29 mouse cellular contexts compared by ENCODE assay signal in genomic region chr9:96404312-96404711, GRCm38 (mm10). TPM values are rescaled to one million over a fixed set of nuclear protein-coding genes. Genes with fewer than 3 reads are reported as not detected.
DNase-seq lines count a peak whose midpoint lies in the region; ATAC-seq and TF ChIP-seq lines count a peak whose summit lies in the region.
"Had no signal": no experiment of that assay in that cellular context is flagged by ENCODE, and none has a peak within 500 bp of the region (broad histone marks: within the 10 kb centered on the region; RNA-seq: fewer than 3 reads in every experiment).

No protein-coding gene starts in this region.

- H3K9me3 ChIP-seq in intestine, embryonic 15.5 days = no peaks in the 10 kb centered on the region
- H3K9me3 ChIP-seq in intestine, postnatal 0 days (ENCODE audit: control insufficient read depth) = no peaks in the 10 kb centered on the region
- H3K9me3 ChIP-seq in lung, embryonic 16.5 days (ENCODE audit: control insufficient read depth, low read length) = no peaks in the 10 kb centered on the region
- H3K9me3 ChIP-seq: forebrain, embryonic 10.5 days; forebrain, embryonic 15.5 days; heart, embryonic 13.5 days; liver, embryonic 15.5 days; neural tube, embryonic 12.5 days had no signal

- H3K4me3 ChIP-seq in intestine, embryonic 15.5 days (replicated peaks) = no peak overlapping the region
- H3K4me3 ChIP-seq in intestine, postnatal 0 days (ENCODE audit: low read depth, low read length) = no peak overlapping the region
- H3K4me3 ChIP-seq in lung, embryonic 16.5 days (ENCODE audit: low read length) = no peak overlapping the region
- H3K4me3 ChIP-seq: forebrain, embryonic 10.5 days; forebrain, embryonic 15.5 days; heart, adult 2 months; heart, embryonic 13.5 days; left cerebral cortex, adult 2 months; liver, embryonic 15.5 days; myocyte; neural tube, embryonic 12.5 days had no signal

- H3K27ac ChIP-seq in intestine, embryonic 15.5 days = no peak overlapping the region
- no peak overlapping the region for H3K27ac ChIP-seq in intestine, postnatal 0 days (ENCODE audit: low read depth, low read length)
- H3K27ac ChIP-seq in lung, embryonic 16.5 days (ENCODE audit: low read length) = peak overlapping the region; percentile 51
- H3K27ac ChIP-seq: forebrain, embryonic 10.5 days; forebrain, embryonic 15.5 days; heart, adult 2 months; heart, embryonic 13.5 days; left cerebral cortex, adult 2 months; liver, embryonic 15.5 days; neural tube, embryonic 12.5 days had no signal

- no peak overlapping the region for H3K4me2 ChIP-seq in intestine, embryonic 15.5 days (replicated peaks)
- no peak overlapping the region for H3K4me2 ChIP-seq in intestine, postnatal 0 days (replicated peaks; ENCODE audit: low read depth)
- H3K4me2 ChIP-seq in lung, embryonic 16.5 days (ENCODE audit: low read depth, low read length) = no peak overlapping the region
- H3K4me2 ChIP-seq: forebrain, embryonic 15.5 days; heart, embryonic 13.5 days; liver, embryonic 15.5 days; midbrain, embryonic 11.5 days; neural tube, embryonic 12.5 days had no signal

- peak; percentile 82 for DNase-seq in lung, postnatal 36 days
- DNase-seq in frontal cortex, postnatal 25 days (ENCODE audit: low spot score in 2 of 2) = no peak
- DNase-seq in layer of hippocampus, adult 9-10 months (ENCODE audit: low spot score) = no peak
- DNase-seq in spleen, postnatal 4 days (ENCODE audit: low spot score in 2 of 2) = no peak
- DNase-seq: B cell, adult 2 months; cerebellum, adult 18-20 months; cerebellum, postnatal 10 days; heart, adult 2 months; heart, postnatal 10 days; kidney, adult 9 months; kidney, postnatal 10 days; left cerebral cortex, postnatal 4 days; right cerebral cortex, adult 18-20 months; right cerebral cortex, postnatal 4 days; thymus, postnatal 14 days had no signal

- 77% methylated on average over 3 of the region's 3 CpGs for WGBS in intestine, embryonic 15.5 days
- 51% methylated on average over 3 of the region's 3 CpGs for WGBS in intestine, postnatal 0 days
- 56% methylated on average over 3 of the region's 3 CpGs for WGBS in lung, embryonic 16.5 days

- H3K27me3 ChIP-seq in intestine, embryonic 15.5 days (replicated peaks) = no peaks in the 10 kb centered on the region
- no peaks in the 10 kb centered on the region for H3K27me3 ChIP-seq in intestine, postnatal 0 days (replicated peaks; ENCODE audit: control insufficient read depth, insufficient read depth, low read length)
- H3K27me3 ChIP-seq in lung, embryonic 16.5 days (ENCODE audit: control insufficient read depth, insufficient read depth, low read depth, low read length) = no peaks in the 10 kb centered on the region
- H3K27me3 ChIP-seq: forebrain, embryonic 15.5 days; heart, embryonic 13.5 days; liver, embryonic 15.5 days; neural tube, embryonic 12.5 days had no signal

- ATAC-seq in intestine, embryonic 15.5 days = peak; percentile 59; the same call in 1 of the 2 replicates
- ATAC-seq in intestine, postnatal 0 days = peak; percentile 45; the same call in 1 of the 2 replicates
- peak; percentile 59; the same call in 1 of the 2 replicates for ATAC-seq in lung, embryonic 16.5 days (ENCODE audit: low read depth)
- no peak for ATAC-seq in monocyte, adult 5-6 weeks (replicated peaks; ENCODE audit: insufficient number of reproducible peaks, low FRiP score, low TSS enrichment, poor library complexity, severe bottlenecking)
- ATAC-seq: forebrain, embryonic 15.5 days; hindbrain, embryonic 16.5 days; midbrain, embryonic 16.5 days had no signal

- H3K9ac ChIP-seq in intestine, embryonic 15.5 days = no peak overlapping the region
- no peak overlapping the region for H3K9ac ChIP-seq in intestine, postnatal 0 days (ENCODE audit: low read depth, low read length)
- no peak overlapping the region for H3K9ac ChIP-seq in lung, embryonic 16.5 days (ENCODE audit: low read length)
- H3K9ac ChIP-seq: forebrain, embryonic 15.5 days; heart, embryonic 13.5 days; liver, embryonic 15.5 days; neural tube, embryonic 12.5 days had no signal

- no peaks in the 10 kb centered on the region for H3K4me1 ChIP-seq in intestine, embryonic 15.5 days (replicated peaks)
- H3K4me1 ChIP-seq in intestine, postnatal 0 days (replicated peaks; ENCODE audit: control insufficient read depth, insufficient read depth, low read length) = no peaks in the 10 kb centered on the region
- no peaks in the 10 kb centered on the region for H3K4me1 ChIP-seq in lung, embryonic 16.5 days (replicated peaks; ENCODE audit: control insufficient read depth, insufficient read depth, low read length)
- H3K4me1 ChIP-seq: forebrain, embryonic 15.5 days; neural tube, embryonic 12.5 days had no signal

- H3K36me3 ChIP-seq in intestine, embryonic 15.5 days = no peaks in the 10 kb centered on the region
- no peaks in the 10 kb centered on the region for H3K36me3 ChIP-seq in intestine, postnatal 0 days (ENCODE audit: control insufficient read depth, insufficient read depth)
- H3K36me3 ChIP-seq in lung, embryonic 16.5 days (ENCODE audit: control insufficient read depth, insufficient read depth, low read length) = no peaks in the 10 kb centered on the region
- H3K36me3 ChIP-seq: forebrain, embryonic 10.5 days; forebrain, embryonic 15.5 days; heart, embryonic 13.5 days; liver, embryonic 15.5 days; neural tube, embryonic 12.5 days had no signal

- no peak for TF ChIP-seq CTCF in intestine, postnatal 0 days (IDR thresholded peaks at IDR 0.05; ENCODE audit: low read depth)

RNA-seq across cellular contexts. Expression of gene Atp1b3, which starts 40.1 kb away (rescaled TPM):
- 138 and 153 TPM in 2 replicates for polyA plus RNA-seq in intestine, embryonic 15.5 days (2015; fragmentation: Nextera tagmentation; extraction: Ambion mirVana)
- polyA plus RNA-seq in intestine, postnatal 0 days (2015; fragmentation: Nextera tagmentation; extraction: Ambion mirVana) = 89.3 and 91.4 TPM in 2 replicates
- 177 and 188 TPM in 2 replicates for polyA plus RNA-seq in lung, embryonic 16.5 days (2015; fragmentation: Nextera tagmentation; extraction: Ambion mirVana)
- total RNA-seq in monocyte, adult 5-6 weeks (2017) = 298 to 398 TPM (median 324 TPM) in 3 replicates
